Mouse (Mus musculus) lung, postnatal 0 days (tissue): ENCODE measurements at regions not wholly inside any gene's neighbourhood (a gene's known extent, or its start where the extent isn't known, plus 50 kb on each side); places are given as distances from the start of the nearest gene placed in this dataset.

Source experiments
- CTCF ChIP-seq: IDR thresholded peaks from 2 replicates; pipeline ENCODE4 v1.5.1; 2016; ENCODE audit warnings: antibody characterized with exemption, mild to moderate bottlenecking
- EP300 ChIP-seq: IDR thresholded peaks from 2 replicates; pipeline ENCODE4 v1.6.1; 2016; ENCODE audit warnings: antibody characterized with exemption, mild to moderate bottlenecking, control low read depth

GRCm38 (mm10) chr5:102295564-102295963 lies 185.6 kb upstream of the Arhgap24 start:
- no peak for TF ChIP-seq CTCF
- no peak for TF ChIP-seq EP300
